Mouse (Mus musculus) heart, postnatal 0 days (tissue): ENCODE measurements at regions not wholly inside any gene's neighbourhood (a gene's known extent, or its start where the extent isn't known, plus 50 kb on each side); places are given as distances from the start of the nearest gene placed in this dataset.
A peak's percentile ranks its signal among the peaks of the same experiment; 100 is the strongest.

ENCODE experiments used
- ATAC-seq: fragments of 200-750 bp; cut with Nextera tagmentation; 2 replicates; pipeline ENCODE4 v1.8.0; 2017; ENCODE audit warnings: low read depth, moderate number of reproducible peaks, moderate library complexity; ENCODE audit not compliant: insufficient read depth
- DNase-seq: peaks from one replicate; pipeline ENCODE4 v3.0.0-alpha.2; 2016; ENCODE audit warnings: low spot score
- H3K27ac ChIP-seq: fragments of 300-500 bp; sonication (generic); 2 replicates; pipeline ENCODE4 v1.5.1; 2014; ENCODE audit warnings: low read depth, mild to moderate bottlenecking
- H3K27me3 ChIP-seq: fragments of 300-500 bp; sonication (generic); 2 replicates; pipeline ENCODE4 v1.6.1; 2014; ENCODE audit warnings: low read length, mixed read lengths; ENCODE audit not compliant: control insufficient read depth, insufficient read depth
- H3K36me3 ChIP-seq: fragments of 300-500 bp; sonication (generic); replicated peaks from 2 replicates; pipeline ENCODE4 v1.6.1; 2014; ENCODE audit warnings: low read length, mixed read lengths; ENCODE audit not compliant: control insufficient read depth, insufficient read depth
- H3K4me1 ChIP-seq: fragments of 300-500 bp; sonication (generic); 2 replicates; pipeline ENCODE4 v1.6.1; 2014; ENCODE audit warnings: antibody characterized with exemption; ENCODE audit not compliant: control insufficient read depth, insufficient read depth
- H3K4me2 ChIP-seq: fragments of 300-500 bp; sonication (generic); 2 replicates; pipeline ENCODE4 v1.6.1; 2014; ENCODE audit warnings: low read depth, mild to moderate bottlenecking, low read length, moderate library complexity
- H3K4me3 ChIP-seq: fragments of 300-500 bp; sonication (generic); 2 replicates; pipeline ENCODE4 v1.5.1; 2014; ENCODE audit warnings: low read depth, low read length
- H3K9ac ChIP-seq: fragments of 300-500 bp; sonication (generic); replicated peaks from 2 replicates; pipeline ENCODE4 v1.6.1; 2014; ENCODE audit warnings: low read depth, low read length, mixed read lengths
- H3K9me3 ChIP-seq: fragments of 300-500 bp; sonication (generic); replicated peaks from 2 replicates; pipeline ENCODE4 v1.6.1; 2016; ENCODE audit warnings: low read length; ENCODE audit not compliant: control insufficient read depth
- CTCF ChIP-seq: IDR thresholded peaks from 2 replicates; pipeline ENCODE4 v1.5.1; 2016; ENCODE audit warnings: antibody characterized with exemption, control low read depth, low read depth
- EP300 ChIP-seq: IDR thresholded peaks from 2 replicates; pipeline ENCODE4 v1.6.1; 2016; ENCODE audit warnings: antibody characterized with exemption, low read depth
- WGBS: fragments of 180-500 bp; shearing (Covaris S2); extraction: QIAGEN DNeasy Blood & Tissue Kit; methylation state at CpG from one replicate; pipeline ENCODE4 v1.1.7; 2014; 5-methylcytosine and 5-hydroxymethylcytosine counted together

DNA sequence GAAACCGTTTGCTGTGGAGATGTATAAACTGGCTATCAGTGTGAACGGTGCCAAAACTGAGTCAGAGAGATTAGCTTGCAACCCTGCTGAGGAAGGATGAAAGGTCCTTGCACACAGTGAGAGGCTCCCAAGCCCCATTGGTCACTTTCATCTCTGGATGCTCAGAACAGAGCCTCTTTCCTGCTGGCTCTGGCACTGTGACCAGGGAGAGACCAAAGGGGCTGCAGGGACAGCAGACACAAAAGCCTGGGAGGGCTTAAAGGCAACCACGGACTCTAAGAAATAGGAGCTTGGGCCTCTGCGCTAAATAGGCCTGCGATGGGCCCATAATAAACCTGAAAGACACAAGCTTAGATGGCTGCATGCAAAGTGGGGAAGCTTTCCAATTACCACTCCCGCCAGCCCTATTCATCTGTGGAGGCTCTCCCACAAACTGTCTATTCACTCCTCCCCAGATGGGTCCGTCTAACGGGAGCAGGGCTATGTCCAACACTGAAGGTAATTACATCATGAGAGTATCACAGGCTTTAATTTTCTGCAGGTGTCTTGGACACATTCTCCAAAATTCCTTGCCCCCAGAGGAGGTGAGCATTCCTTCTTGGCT, 438.2 kb upstream of the Intu start:
- Histone ChIP-seq H3K4me2 (no peak overlapping the region), H3K4me1 (no peaks in the 10 kb centered on the region), H3K9ac (no peak overlapping the region), H3K36me3 (no peaks in the 10 kb centered on the region), H3K27ac (no peak overlapping the region), H3K27me3 (no peaks in the 10 kb centered on the region), H3K9me3 (no peaks in the 10 kb centered on the region), H3K4me3 (no peak overlapping the region)
- TF ChIP-seq EP300 (no peak), CTCF (no peak)
- WGBS = 69% methylated on average over 8 of the region's 8 CpGs
- ATAC-seq = no peak
- DNase-seq = no peak

DNA sequence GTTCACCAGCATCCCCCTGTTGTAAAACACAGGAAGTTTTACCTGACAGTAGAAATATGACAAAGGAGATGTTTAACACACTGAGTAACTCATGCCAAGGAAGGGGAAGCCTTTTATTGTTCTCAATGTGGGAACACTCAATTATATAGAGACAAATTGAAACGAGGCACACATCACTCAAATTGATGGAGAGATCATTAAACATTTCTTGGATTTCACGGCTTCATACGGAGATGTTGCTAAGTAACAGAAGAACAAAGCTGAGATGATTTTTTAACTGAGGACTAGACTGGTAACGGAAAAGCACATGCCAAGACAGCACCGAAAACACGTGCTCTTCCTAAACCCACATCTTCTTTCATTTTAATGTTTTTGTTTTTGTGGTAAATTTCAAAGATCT, 437.0 kb upstream of the Intu start:
- H3K4me1 ChIP-seq = no peaks in the 10 kb centered on the region
- no peak overlapping the region for H3K9ac ChIP-seq
- H3K4me2 ChIP-seq = no peak overlapping the region
- H3K27me3 ChIP-seq = no peaks in the 10 kb centered on the region
- no peak overlapping the region for H3K27ac ChIP-seq
- H3K4me3 ChIP-seq = no peak overlapping the region
- TF ChIP-seq EP300 (no peak), CTCF (no peak)
- ATAC-seq (no peak), DNase-seq (no peak)
- no peaks in the 10 kb centered on the region for H3K36me3 ChIP-seq
- peaks cover 4% of the 10 kb centered on the region; the same call in 1 of the 2 replicates for H3K9me3 ChIP-seq
- WGBS = 81% methylated on average over 6 of the region's 6 CpGs

DNA sequence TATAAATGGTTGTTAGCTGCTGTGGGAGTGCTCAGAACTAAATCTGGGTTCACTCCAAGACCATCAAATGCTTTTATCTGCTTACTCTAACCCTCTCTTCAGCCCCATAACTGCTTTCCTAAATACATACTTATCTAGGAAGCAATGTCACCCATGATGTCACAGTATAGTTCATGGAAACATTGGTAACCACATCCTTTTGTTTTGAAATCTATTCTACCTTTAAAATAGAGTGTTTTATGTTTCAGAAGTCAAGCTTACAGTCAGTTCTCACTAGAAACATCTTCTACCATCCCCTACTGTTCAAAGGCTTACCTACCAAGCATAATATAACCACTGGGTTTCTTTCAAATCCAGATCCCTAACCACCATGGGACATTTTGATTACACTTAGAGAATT, 436.4 kb upstream of the Intu start:
- Histone ChIP-seq H3K36me3 (no peaks in the 10 kb centered on the region), H3K27me3 (no peaks in the 10 kb centered on the region), H3K4me3 (no peak overlapping the region), H3K4me2 (no peak overlapping the region), H3K9ac (no peak overlapping the region), H3K4me1 (no peaks in the 10 kb centered on the region), H3K27ac (no peak overlapping the region), H3K9me3 (peaks cover 4% of the 10 kb centered on the region; the same call in 1 of the 2 replicates)
- DNase-seq = no peak
- no peak for ATAC-seq
- no peak for TF ChIP-seq EP300
- TF ChIP-seq CTCF = no peak

DNA sequence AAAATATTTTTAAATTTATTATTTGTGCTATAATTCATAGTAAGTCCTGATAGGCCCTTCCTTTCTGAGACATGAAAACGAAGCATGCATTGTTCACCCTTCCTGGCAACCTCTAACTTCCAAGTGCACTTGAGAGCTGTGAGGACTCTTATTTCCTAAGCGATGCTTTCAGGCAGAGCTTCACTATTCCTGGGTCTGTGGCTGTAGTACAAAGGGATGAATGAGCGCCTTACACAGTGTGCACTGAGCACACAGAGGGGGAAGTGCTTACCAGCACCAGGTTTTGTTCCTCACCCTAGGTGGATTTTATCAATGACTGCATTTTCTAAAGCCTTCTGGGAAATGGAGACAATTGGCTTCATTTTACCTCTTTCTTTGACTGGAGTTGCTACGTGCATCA, 428.4 kb upstream of the Intu start:
- no peak overlapping the region for H3K27ac ChIP-seq
- no peak overlapping the region for H3K4me3 ChIP-seq
- DNase-seq (no peak), ATAC-seq (no peak)
- WGBS = 68% methylated on average over 4 of the region's 4 CpGs
- no peaks in the 10 kb centered on the region for H3K4me1 ChIP-seq
- H3K36me3 ChIP-seq = no peaks in the 10 kb centered on the region
- H3K27me3 ChIP-seq = no peaks in the 10 kb centered on the region
- peaks cover 4% of the 10 kb centered on the region; the same call in 1 of the 2 replicates for H3K9me3 ChIP-seq
- TF ChIP-seq EP300 (no peak), CTCF (no peak)
- no peak overlapping the region for H3K4me2 ChIP-seq
- H3K9ac ChIP-seq = no peak overlapping the region

DNA sequence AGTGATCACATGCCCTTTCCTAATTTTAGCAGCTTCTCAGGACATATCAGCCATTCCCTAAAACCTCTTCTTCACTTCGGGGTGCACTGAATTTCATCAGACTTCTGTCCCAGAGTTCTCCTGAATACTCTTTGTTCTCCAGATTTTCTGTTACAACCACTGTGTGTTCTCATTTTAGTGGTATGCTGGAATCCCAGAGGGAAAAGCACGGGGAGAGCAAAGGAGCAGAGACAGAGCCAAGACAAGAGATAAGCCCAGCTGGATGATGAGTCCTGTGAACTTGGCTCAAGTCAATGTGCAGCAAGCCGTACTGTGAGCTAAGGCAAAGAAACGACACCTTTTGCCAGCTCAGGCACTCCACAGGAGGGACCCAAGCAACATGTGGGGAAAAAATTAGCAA, 416.3 kb upstream of the Intu start:
- Histone ChIP-seq H3K36me3 (no peaks in the 10 kb centered on the region), H3K9ac (no peak overlapping the region), H3K4me2 (no peak overlapping the region), H3K9me3 (no peaks in the 10 kb centered on the region), H3K27me3 (no peaks in the 10 kb centered on the region), H3K4me3 (no peak overlapping the region), H3K27ac (no peak overlapping the region), H3K4me1 (no peaks in the 10 kb centered on the region)
- TF ChIP-seq CTCF (no peak), EP300 (no peak)
- no peak for ATAC-seq
- WGBS = 18% methylated on average over 4 of the region's 4 CpGs
- DNase-seq = peak; percentile 8

DNA sequence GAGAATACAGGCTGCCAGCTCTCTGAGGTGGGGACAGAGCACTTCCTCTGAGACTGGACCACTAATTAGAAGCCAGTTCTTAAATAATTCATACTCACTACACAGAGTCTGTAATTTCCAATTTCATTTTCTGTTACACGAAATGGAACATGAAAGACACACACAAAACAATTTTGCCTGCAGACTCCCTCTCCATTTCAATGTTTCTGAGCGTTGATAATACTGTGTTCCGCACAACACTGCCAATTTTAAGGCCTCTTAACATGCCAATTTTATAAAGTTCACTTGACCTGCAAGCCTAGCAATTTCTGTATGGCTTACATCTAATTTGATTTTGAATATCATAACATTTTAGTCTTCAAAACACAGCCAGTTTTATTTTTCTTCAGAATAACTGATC, 412.5 kb upstream of the Intu start:
- H3K27me3 ChIP-seq = no peaks in the 10 kb centered on the region
- no peaks in the 10 kb centered on the region for H3K36me3 ChIP-seq
- 76% methylated on average over 3 of the region's 3 CpGs for WGBS
- TF ChIP-seq CTCF (no peak), EP300 (no peak)
- H3K9ac ChIP-seq = no peak overlapping the region
- ATAC-seq (no peak), DNase-seq (no peak)
- no peaks in the 10 kb centered on the region for H3K4me1 ChIP-seq
- no peak overlapping the region for H3K4me3 ChIP-seq
- H3K9me3 ChIP-seq = no peaks in the 10 kb centered on the region
- H3K4me2 ChIP-seq = no peak overlapping the region
- no peak overlapping the region for H3K27ac ChIP-seq
